Mouse (Mus musculus) layer of hippocampus, adult 2 months (tissue): ENCODE data around the gene Slc22a20. TPM values are rescaled to one million over a fixed set of nuclear protein-coding genes. Genes with fewer than 3 reads are reported as not detected.

ENCODE experiments used
- DNase-seq, 2 experiments: peaks; one replicate each; pipeline ENCODE4 v3.0.0; 2022; ENCODE audit warnings: low spot score in 2 of 2
- H3K27ac ChIP-seq: fragments of 200-600 bp; 2 replicates; pipeline ENCODE4 v1.8.1; 2022
- H3K4me3 ChIP-seq: fragments of 200-600 bp; 2 replicates; pipeline ENCODE4 v1.8.1; 2022; ENCODE audit warnings: mild to moderate bottlenecking
- CTCF ChIP-seq: fragments of 200-600 bp; conservative IDR thresholded peaks from 2 replicates; pipeline ENCODE4 v1.8.1; 2022; ENCODE audit warnings: antibody characterized with exemption, mild to moderate bottlenecking, moderate library complexity
- long read RNA-seq, 2 experiments: library from polyadenylated mRNA; stranded (forward); transcript quantifications; one replicate each; pipeline ENCODE4 v2.0.0; 2021; ENCODE audit warnings: borderline mapping rate in 2 of 2
- total RNA-seq, 2 experiments: library from RNA; stranded (reverse); gene quantifications; 2 replicates each; pipeline ENCODE4 v1.2.3; 2021

Gene Slc22a20
- not detected for total RNA-seq
- long read RNA-seq, experiment 1, result 0 reads
- long read RNA-seq, experiment 2, result 0 reads

DNA sequence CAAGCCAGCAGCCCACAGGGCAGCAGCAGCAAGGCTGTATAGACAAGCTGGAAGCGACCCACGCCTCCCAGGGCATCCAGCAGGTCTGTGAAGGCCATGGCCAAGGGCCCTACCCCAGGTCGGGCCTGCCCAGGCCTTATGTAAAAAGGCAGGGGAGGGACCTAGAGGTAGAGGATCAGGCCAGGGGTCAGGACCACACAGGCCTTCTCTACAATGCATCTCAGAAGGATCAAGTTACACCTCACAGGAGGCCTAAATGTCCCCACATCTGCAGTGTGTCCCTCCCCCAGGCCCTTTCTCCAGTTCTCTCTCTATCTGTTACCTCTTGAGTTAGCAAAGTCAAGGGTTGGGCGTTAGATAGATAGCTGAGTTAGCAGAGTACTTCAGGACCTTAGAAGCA is at the start of gene Slc22a20:
Gene Slc22a20 (minus strand): TSS at position 101 of the 400 bp plus-strand sequence.
- no peak for TF ChIP-seq CTCF
- no peak for DNase-seq
- Histone ChIP-seq H3K4me3 (no peak within 1 kb of the TSS), H3K27ac (no peak within 1 kb of the TSS)

- Histone ChIP-seq H3K4me3 (no peak overlapping the region), H3K27ac (no peak overlapping the region)
- no peak for TF ChIP-seq CTCF
- DNase-seq, result no peak
Measured at GRCm38 (mm10) chr19:6030520-6031280, 44.8 kb upstream of the Slc22a20 start.

GRCm38 (mm10) chr19:6029426-6029825 is 43.5 kb upstream of the Slc22a20 start:
- H3K27ac ChIP-seq, result no peak overlapping the region
- no peak for DNase-seq
- no peak overlapping the region for H3K4me3 ChIP-seq
- TF ChIP-seq CTCF, result no peak

DNA sequence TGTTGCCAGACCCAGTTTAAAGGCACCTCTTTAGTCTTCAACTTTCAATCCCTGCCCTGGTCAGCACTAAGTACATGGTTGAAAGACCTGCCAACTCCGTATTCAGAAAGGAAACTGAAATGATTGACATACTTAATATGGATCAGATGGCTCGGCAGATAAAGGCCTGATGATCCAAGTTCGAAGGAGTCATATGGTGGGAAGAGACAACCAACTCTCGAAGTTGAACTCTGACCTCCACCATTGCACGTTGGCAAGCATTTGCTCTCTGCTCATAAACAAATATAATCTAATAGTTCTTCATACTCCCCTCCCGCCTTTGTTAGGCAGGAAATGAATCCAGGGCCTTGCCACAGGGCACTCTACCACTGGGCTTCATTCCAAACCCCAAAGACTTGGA is 43.0 kb upstream of the Slc22a20 start:
- TF ChIP-seq CTCF, result no peak
- Histone ChIP-seq H3K4me3 (no peak overlapping the region), H3K27ac (no peak overlapping the region)
- DNase-seq, result no peak

GRCm38 (mm10) chr19:6023930-6024329 is 38.0 kb upstream of the Slc22a20 start:
- no peak for DNase-seq
- Histone ChIP-seq H3K4me3 (no peak overlapping the region), H3K27ac (no peak overlapping the region)
- TF ChIP-seq CTCF, result no peak

- no peak for DNase-seq
- no peak for TF ChIP-seq CTCF
- Histone ChIP-seq H3K4me3 (no peak overlapping the region), H3K27ac (no peak overlapping the region)
Measured at GRCm38 (mm10) chr19:6023059-6023458, 37.1 kb upstream of the Slc22a20 start.

DNA sequence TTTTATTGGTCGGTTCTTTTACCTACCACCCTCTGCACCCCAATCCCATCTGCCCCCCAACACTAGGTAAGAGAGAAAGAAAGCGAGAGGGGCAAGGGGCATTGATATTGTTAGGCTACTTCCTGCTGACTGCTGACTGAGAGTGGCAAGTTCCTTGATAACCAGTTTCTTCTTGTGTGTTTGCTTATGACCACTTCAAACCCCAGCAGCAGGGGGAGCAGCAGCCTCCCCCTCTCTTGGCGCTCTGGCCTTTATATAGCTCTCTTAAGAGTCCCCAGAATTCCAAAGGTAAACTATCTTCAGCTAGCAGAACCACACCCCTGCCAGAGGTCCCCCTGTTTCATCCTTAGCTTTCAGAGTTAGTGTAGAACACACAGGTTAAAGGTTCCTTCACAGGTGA is 34.3 kb upstream of the Slc22a20 start:
- no peak for DNase-seq
- H3K27ac ChIP-seq, result no peak overlapping the region
- TF ChIP-seq CTCF, result 0 out of 2 replicates have a peak, but pooled peaks have one; percentile 18
- no peak overlapping the region for H3K4me3 ChIP-seq

- peak; percentile 77 to 87 for DNase-seq
- TF ChIP-seq CTCF, result peak; percentile 98
- Histone ChIP-seq H3K4me3 (no peak overlapping the region), H3K27ac (no peak overlapping the region)
Measured at GRCm38 (mm10) chr19:6018142-6019089, 32.5 kb upstream of the Slc22a20 start.

DNA sequence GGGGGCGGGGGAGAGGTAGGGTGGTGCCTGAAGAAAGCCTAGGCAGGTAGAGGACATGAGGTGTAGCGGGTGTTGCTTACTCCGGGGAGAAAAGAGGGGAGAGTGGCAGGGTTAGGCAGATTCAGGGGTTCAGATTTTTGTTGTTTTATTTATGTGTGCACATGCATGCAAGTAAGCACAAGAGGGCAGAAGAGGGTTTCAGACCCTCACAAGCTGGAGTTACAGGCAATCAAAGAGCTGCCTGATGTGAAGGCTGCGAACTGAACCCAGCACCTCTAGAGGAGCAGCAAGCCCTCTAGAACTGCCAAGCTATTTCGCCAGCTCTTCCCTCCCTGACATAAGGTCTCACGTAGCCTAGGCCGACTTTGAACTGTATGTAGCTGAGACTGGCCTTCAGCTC is 30.6 kb upstream of the Slc22a20 start:
- H3K4me3 ChIP-seq, result peak overlapping the region; percentile 70

DNA sequence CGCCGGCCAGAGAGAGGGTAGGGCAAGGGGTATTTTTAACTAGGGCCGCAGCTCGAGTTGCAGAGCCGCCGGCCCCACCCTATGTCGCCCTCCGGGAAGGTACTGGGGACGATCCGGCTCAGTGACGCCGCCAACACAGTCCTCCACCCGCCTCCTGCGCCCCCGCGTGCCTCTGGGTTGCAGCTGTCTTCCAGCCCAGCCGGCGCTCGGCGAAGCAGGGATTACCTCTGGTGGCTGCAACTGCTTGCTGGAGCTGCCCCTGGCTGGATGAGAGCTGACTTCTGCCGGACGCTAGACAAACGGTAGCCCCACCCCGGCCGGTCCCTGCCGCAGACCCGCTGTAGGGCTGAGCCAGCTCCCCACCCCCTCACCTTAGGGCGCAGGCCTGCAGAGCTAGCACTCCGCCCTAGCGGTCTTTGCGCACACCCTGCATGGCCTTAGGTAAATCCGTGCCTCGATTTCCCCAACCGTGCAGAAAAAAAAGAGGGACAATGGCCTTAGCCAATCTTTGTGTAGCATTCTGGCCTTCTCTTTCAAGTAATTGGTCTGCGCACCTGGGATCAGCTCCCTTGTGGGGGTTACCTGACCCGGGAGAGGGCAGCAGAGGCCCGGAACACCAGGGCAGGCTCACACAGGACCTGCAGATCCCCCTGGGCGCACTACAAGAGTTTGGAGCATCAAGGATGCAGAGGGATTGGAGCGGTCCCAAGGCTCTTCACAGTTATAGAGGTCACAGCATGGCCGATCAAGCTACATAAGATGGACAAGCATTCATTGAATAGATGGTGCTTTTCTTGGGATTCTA is 29.8 kb upstream of the Slc22a20 start, which contains the start of gene Capn1:
Gene Capn1 (minus strand): TSS at position 387 of the 805 bp plus-strand sequence.
- Histone ChIP-seq H3K27ac (peak within 1 kb of the TSS; percentile 93), H3K4me3 (peak within 1 kb of the TSS; percentile 70)
- TF ChIP-seq CTCF, result peak; percentile 56
- peak; percentile 35 to 66 for DNase-seq

More for the DNA sequence above, 30.6 kb upstream of the Slc22a20 start:
- peak; percentile 65 for TF ChIP-seq CTCF
- H3K27ac ChIP-seq, result peak overlapping the region; percentile 36; the same call in 1 of the 2 replicates
- no peak for DNase-seq

- DNase-seq, result no peak
- peak overlapping the region; percentile 93 for H3K27ac ChIP-seq
Measured at GRCm38 (mm10) chr19:6014991-6015510, 29.1 kb upstream of the Slc22a20 start.

GRCm38 (mm10) chr19:6013691-6014090 is 27.7 kb upstream of the Slc22a20 start:
- DNase-seq, result no peak
- TF ChIP-seq CTCF, result no peak

More at GRCm38 (mm10) chr19:6014991-6015510, 29.1 kb upstream of the Slc22a20 start:
- peak overlapping the region; percentile 70 for H3K4me3 ChIP-seq
- TF ChIP-seq CTCF, result no peak

More at GRCm38 (mm10) chr19:6013691-6014090, 27.7 kb upstream of the Slc22a20 start:
- Histone ChIP-seq H3K4me3 (no peak overlapping the region), H3K27ac (no peak overlapping the region)
